Mouse (Mus musculus) urinary bladder, postnatal 25 days (tissue): ENCODE measurements around the gene Srp68.
A peak's percentile ranks its signal among the peaks of the same experiment; 100 is the strongest.

Source experiments
- DNase-seq: peaks from one replicate; pipeline ENCODE4 v3.0.0; 2022; ENCODE audit warnings: low spot score

The Srp68 gene

GRCm38 (mm10) chr11:116247502-116248222, 26.4 kb downstream of the Srp68 start:
- no peak for DNase-seq

GRCm38 (mm10) chr11:116245616-116246015, 28.4 kb downstream of the Srp68 start:
- DNase-seq: no peak

GRCm38 (mm10) chr11:116244580-116244979, 29.4 kb downstream of the Srp68 start:
- no peak for DNase-seq

GRCm38 (mm10) chr11:116241744-116242235, 32.2 kb downstream of the Srp68 start:
- DNase-seq: no peak

- DNase-seq: no peak
Measured at GRCm38 (mm10) chr11:116239797-116240196, 34.2 kb downstream of the Srp68 start.

GRCm38 (mm10) chr11:116237742-116238395, 36.1 kb downstream of the Srp68 start, which contains the start of gene Evpl:
Gene Evpl, minus strand, starts transcription at chr11:116238077.
- peak; percentile 79 for DNase-seq

GRCm38 (mm10) chr11:116234901-116235300, 39.1 kb downstream of the Srp68 start:
- no peak for DNase-seq

GRCm38 (mm10) chr11:116232427-116232826, 41.6 kb downstream of the Srp68 start:
- DNase-seq: no peak

GRCm38 (mm10) chr11:116228699-116229098, 45.3 kb downstream of the Srp68 start:
- no peak for DNase-seq

- peak; percentile 91 for DNase-seq
Measured at GRCm38 (mm10) chr11:116226414-116226813, 47.6 kb downstream of the Srp68 start.

- no peak for DNase-seq
Measured at GRCm38 (mm10) chr11:116222740-116223059, 51.3 kb downstream of the Srp68 start.

GRCm38 (mm10) chr11:116221931-116222739, 51.9 kb downstream of the Srp68 start:
- DNase-seq: no peak

GRCm38 (mm10) chr11:116219885-116220284, 54.1 kb downstream of the Srp68 start:
- no peak for DNase-seq

GRCm38 (mm10) chr11:116218737-116219400, 55.1 kb downstream of the Srp68 start:
- peak; percentile 81 for DNase-seq

- DNase-seq: no peak
Measured at GRCm38 (mm10) chr11:116218263-116218662, 55.8 kb downstream of the Srp68 start.

GRCm38 (mm10) chr11:116216549-116216948, 57.5 kb downstream of the Srp68 start:
- DNase-seq: no peak

- no peak for DNase-seq
Measured at GRCm38 (mm10) chr11:116215991-116216390, 58.0 kb downstream of the Srp68 start.

- no peak for DNase-seq
Measured at GRCm38 (mm10) chr11:116215181-116215580, 58.8 kb downstream of the Srp68 start.

- no peak for DNase-seq
Measured at GRCm38 (mm10) chr11:116213877-116214510, 60.0 kb downstream of the Srp68 start.

- no peak for DNase-seq
Measured at GRCm38 (mm10) chr11:116212847-116213246, 61.2 kb downstream of the Srp68 start.

- DNase-seq: no peak
Measured at GRCm38 (mm10) chr11:116210696-116211095, 63.3 kb downstream of the Srp68 start.

GRCm38 (mm10) chr11:116209257-116209656, 64.8 kb downstream of the Srp68 start:
- no peak for DNase-seq
